ENCODE assay signal across 18 mouse cellular contexts in the genomic region with DNA sequence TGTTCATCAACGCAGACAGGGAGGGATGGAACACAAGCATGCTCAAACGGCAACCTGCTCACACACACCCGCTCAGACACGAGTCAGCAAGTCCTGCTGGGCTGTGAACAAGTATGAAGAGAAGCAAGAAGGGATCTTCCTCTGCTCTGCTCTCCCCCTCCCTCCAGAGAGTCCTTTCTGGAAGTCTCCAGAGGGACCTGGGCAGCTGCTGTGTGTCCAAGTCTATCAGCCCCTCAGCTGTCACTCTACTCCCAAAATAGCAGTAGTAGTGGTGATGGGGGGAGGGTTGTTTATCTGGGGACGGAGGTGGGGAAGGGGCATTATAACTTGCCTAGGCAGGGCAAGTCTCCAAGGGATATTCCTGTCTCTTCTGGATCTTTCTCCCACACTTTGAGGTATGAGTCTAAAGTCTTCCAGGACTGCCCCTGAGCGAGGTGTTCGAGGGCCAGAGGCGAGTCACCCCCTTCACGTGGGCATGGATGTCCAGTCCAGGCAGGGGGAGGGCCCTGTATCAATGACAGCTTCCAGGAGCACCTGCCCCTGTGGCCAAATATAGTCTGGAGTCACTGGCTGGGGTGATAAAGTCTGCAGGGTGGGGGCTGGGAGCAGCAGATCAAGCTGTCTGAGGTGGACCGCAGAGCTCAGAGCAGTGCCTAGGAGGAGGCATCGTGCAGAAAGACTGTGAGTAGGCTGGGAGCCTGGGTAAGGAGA. TPM values are rescaled to one million over a fixed set of nuclear protein-coding genes. Genes with fewer than 3 reads are reported as not detected.
DNase-seq lines count a peak whose midpoint lies in the region; ATAC-seq and TF ChIP-seq lines count a peak whose summit lies in the region.
"Had no signal": no experiment of that assay in that cellular context is flagged by ENCODE, and none has a peak within 500 bp of the region (broad histone marks: within the 10 kb centered on the region; RNA-seq: fewer than 3 reads in every experiment).

No protein-coding gene starts in this region.

- ATAC-seq in lung, embryonic 15.5 days (ENCODE audit: borderline replicate concordance, extremely low read depth, low FRiP score, low TSS enrichment), result 0 out of 2 replicates have a peak, but pooled peaks have one; percentile 10
- ATAC-seq in heart, embryonic 16.5 days (replicated peaks; ENCODE audit: extremely low read depth, insufficient read depth, low FRiP score), result peak; percentile 91
- ATAC-seq: forebrain, embryonic 14.5 days; midbrain, embryonic 15.5 days had no signal

- H3K36me3 ChIP-seq in lung, embryonic 15.5 days, result no peaks in the 10 kb centered on the region
- H3K36me3 ChIP-seq in heart, adult 2 months (ENCODE audit: control insufficient read depth, insufficient read depth, low read length), result no peaks in the 10 kb centered on the region
- H3K36me3 ChIP-seq in heart, embryonic 16.5 days (ENCODE audit: control insufficient read depth, insufficient read depth), result peaks cover 5% of the 10 kb centered on the region
- H3K36me3 ChIP-seq: hindbrain, embryonic 15.5 days; midbrain, embryonic 15.5 days had no signal

- no peak overlapping the region for H3K27ac ChIP-seq in lung, embryonic 15.5 days
- H3K27ac ChIP-seq in heart, adult 2 months, result peak overlapping the region; percentile 94
- H3K27ac ChIP-seq in heart, embryonic 16.5 days (ENCODE audit: low read length), result peak overlapping the region; percentile 89
- H3K27ac ChIP-seq: hindbrain, embryonic 15.5 days; liver, embryonic 15.5 days; midbrain, embryonic 15.5 days; neural tube, embryonic 12.5 days had no signal

- peaks cover 9% of the 10 kb centered on the region; the same call in 1 of the 2 replicates for H3K27me3 ChIP-seq in lung, embryonic 15.5 days
- no peaks in the 10 kb centered on the region for H3K27me3 ChIP-seq in heart, adult 2 months (ENCODE audit: control insufficient read depth, insufficient read depth, low read length)
- no peaks in the 10 kb centered on the region for H3K27me3 ChIP-seq in heart, embryonic 16.5 days (ENCODE audit: control insufficient read depth, insufficient read depth, low read length)
- H3K27me3 ChIP-seq: hindbrain, embryonic 15.5 days had no signal

- H3K9me3 ChIP-seq in lung, embryonic 15.5 days, result no peaks in the 10 kb centered on the region
- H3K9me3 ChIP-seq in heart, embryonic 16.5 days (replicated peaks; ENCODE audit: control insufficient read depth, low read length), result no peaks in the 10 kb centered on the region
- H3K9me3 ChIP-seq: hindbrain, embryonic 15.5 days; liver, embryonic 15.5 days; midbrain, embryonic 15.5 days; neural tube, embryonic 12.5 days had no signal

- no peak for DNase-seq in lung, adult 18-20 months
- peak; percentile 71 to 86 for DNase-seq in heart, adult 2 months
- DNase-seq in skeletal muscle tissue, adult 2 months (ENCODE audit: low read depth, low spot score), result peak; percentile 92
- no peak for DNase-seq in spleen, adult 18-20 months
- no peak for DNase-seq in kidney, postnatal 10 days
- DNase-seq in cerebellum, postnatal 4 days (ENCODE audit: low spot score in 2 of 2), result no peak
- DNase-seq: kidney, adult 11 months; kidney, postnatal 4 days; lung, postnatal 36 days had no signal

- peak; percentile 57 for TF ChIP-seq EP300 in heart, adult 2 months (IDR thresholded peaks at IDR 0.05; ENCODE audit: insufficient read depth, low read depth, low read length)

- 58% methylated on average over 11 of the region's 11 CpGs for WGBS in lung, embryonic 15.5 days
- WGBS in heart, adult 2 months, result 34% methylated on average over 11 of the region's 11 CpGs
- WGBS in heart, embryonic 16.5 days, result 25% methylated on average over 11 of the region's 11 CpGs

- H3K9ac ChIP-seq in lung, embryonic 15.5 days, result no peak overlapping the region
- H3K9ac ChIP-seq in heart, adult 2 months (ENCODE audit: low read depth, low read length), result peak overlapping the region; percentile 78
- H3K9ac ChIP-seq in heart, embryonic 16.5 days (ENCODE audit: low read length), result peak overlapping the region; percentile 66
- H3K9ac ChIP-seq: hindbrain, embryonic 15.5 days; liver, embryonic 15.5 days; midbrain, embryonic 15.5 days; neural tube, embryonic 12.5 days had no signal

- intact Hi-C loops in heart, adult 2 months (cut with DNase I), result loop anchor here (5.0 to 10.0 kb wide), 2 partner anchors 131 to 384 kb away; a partner anchor contains a TSS

- peaks cover 14% of the 10 kb centered on the region for H3K4me1 ChIP-seq in lung, embryonic 15.5 days
- H3K4me1 ChIP-seq in heart, adult 2 months (ENCODE audit: control insufficient read depth, insufficient read depth, low read length), result peaks cover 7% of the 10 kb centered on the region
- H3K4me1 ChIP-seq in heart, embryonic 16.5 days (ENCODE audit: control insufficient read depth, insufficient read depth, low read length), result peaks cover 41% of the 10 kb centered on the region

- no peak for TF ChIP-seq CTCF in heart, adult 2 months (IDR thresholded peaks at IDR 0.05)

- H3K4me2 ChIP-seq in lung, embryonic 15.5 days, result no peak overlapping the region
- H3K4me2 ChIP-seq in heart, embryonic 16.5 days (ENCODE audit: low read depth, low read length), result peak overlapping the region; percentile 74
- H3K4me2 ChIP-seq: hindbrain, embryonic 15.5 days; liver, embryonic 15.5 days; midbrain, embryonic 15.5 days; neural tube, embryonic 12.5 days had no signal

- peak; percentile 97 for TF ChIP-seq POLR2A in heart, adult 2 months (IDR thresholded peaks at IDR 0.05; ENCODE audit: insufficient read depth, low read depth, low read length)

- no peak overlapping the region for H3K4me3 ChIP-seq in lung, embryonic 15.5 days
- peak overlapping the region; percentile 50 for H3K4me3 ChIP-seq in heart, adult 2 months
- peak overlapping the region; percentile 59 for H3K4me3 ChIP-seq in heart, embryonic 16.5 days (ENCODE audit: low read length)
- H3K4me3 ChIP-seq: hindbrain, embryonic 15.5 days; liver, embryonic 15.5 days; midbrain, embryonic 15.5 days; neural tube, embryonic 12.5 days had no signal

- H3K79me2 ChIP-seq in heart, adult 2 months (replicated peaks; ENCODE audit: control insufficient read depth, insufficient read depth, low read length), result peaks cover 2% of the 10 kb centered on the region; the same call in 1 of the 2 replicates

RNA-seq across cellular contexts. Expression of a gene that starts 0.5 kb away (rescaled TPM):
- 10.7 and 11.2 TPM in 2 replicates for polyA plus RNA-seq in lung, embryonic 15.5 days (2015; fragmentation: Nextera tagmentation; extraction: Ambion mirVana)
- total RNA-seq in heart, adult 2 months (2021), result 100 to 1,000 TPM; 167 to 190 TPM
- polyA plus RNA-seq in heart, adult 2 months (2012; rRNA removed), result 107 and 159 TPM in 2 replicates
- 188 and 201 TPM in 2 replicates for polyA plus RNA-seq in heart, embryonic 16.5 days (2015; fragmentation: Nextera tagmentation; extraction: Ambion mirVana)

RNA-seq across cellular contexts. Expression of a gene that starts 2.6 kb away (rescaled TPM):
- polyA plus RNA-seq in lung, embryonic 15.5 days (2015; fragmentation: Nextera tagmentation; extraction: Ambion mirVana), result 29.4 and 34.1 TPM in 2 replicates
- total RNA-seq in heart, adult 2 months (2021), result 10 to 100 TPM in 1 of 2 experiments, 1 to 10 TPM in 1; 8.4 to 11.4 TPM
- polyA plus RNA-seq in heart, adult 2 months (2012; rRNA removed), result 17.7 and 24.0 TPM in 2 replicates
- polyA plus RNA-seq in heart, embryonic 16.5 days (2015; fragmentation: Nextera tagmentation; extraction: Ambion mirVana), result 22.2 TPM in 2 replicates

RNA-seq across cellular contexts. Expression of a gene that starts 18.9 kb away (rescaled TPM):
- polyA plus RNA-seq in lung, embryonic 15.5 days (2015; fragmentation: Nextera tagmentation; extraction: Ambion mirVana), result 0.11 and 0.12 TPM in 2 replicates
- total RNA-seq in heart, adult 2 months (2021), result not detected
- polyA plus RNA-seq in heart, adult 2 months (2012; rRNA removed), result 0.06 TPM in 1 of 2 replicates, not detected in the other
- 0.12 and 0.20 TPM in 2 replicates for polyA plus RNA-seq in heart, embryonic 16.5 days (2015; fragmentation: Nextera tagmentation; extraction: Ambion mirVana)
- total RNA-seq: layer of hippocampus, postnatal 14 days; left cerebral cortex, postnatal 36 days had no signal

RNA-seq across cellular contexts. Expression of a gene that starts 20.4 kb away (rescaled TPM):
- 12.2 and 13.2 TPM in 2 replicates for polyA plus RNA-seq in lung, embryonic 15.5 days (2015; fragmentation: Nextera tagmentation; extraction: Ambion mirVana)
- 1 to 10 TPM; 8.5 to 9.5 TPM for total RNA-seq in heart, adult 2 months (2021)
- 8.6 and 10.1 TPM in 2 replicates for polyA plus RNA-seq in heart, adult 2 months (2012; rRNA removed)
- polyA plus RNA-seq in heart, embryonic 16.5 days (2015; fragmentation: Nextera tagmentation; extraction: Ambion mirVana), result 13.8 and 14.4 TPM in 2 replicates

RNA-seq across cellular contexts. Expression of a gene that starts 39.8 kb away (rescaled TPM):
- polyA plus RNA-seq in lung, embryonic 15.5 days (2015; fragmentation: Nextera tagmentation; extraction: Ambion mirVana), result 11.5 and 12.0 TPM in 2 replicates
- total RNA-seq in heart, adult 2 months (2021), result 1 to 10 TPM; 4.0 to 4.3 TPM
- polyA plus RNA-seq in heart, adult 2 months (2012; rRNA removed), result 4.6 and 5.9 TPM in 2 replicates
- polyA plus RNA-seq in heart, embryonic 16.5 days (2015; fragmentation: Nextera tagmentation; extraction: Ambion mirVana), result 5.1 and 5.5 TPM in 2 replicates

Comparison
In these comparisons a context has a peak if more than half of its experiments do, and no peak if none do; other contexts are left out.
1. DNase-seq: peak in heart, adult 2 months (2 of 2) and skeletal muscle tissue, adult 2 months (single experiment); none in lung, adult 18-20 months (0 of 2), spleen, adult 18-20 months (0 of 2), kidney, postnatal 10 days (single experiment) and cerebellum, postnatal 4 days (0 of 2).